Mouse (Mus musculus): ENCODE data around the gene Trak1. TPM values are rescaled to one million over a fixed set of nuclear protein-coding genes. Genes with fewer than 3 reads are reported as not detected.

Trak1 gene
- 45.8 and 58.7 TPM in 2 replicates for polyA plus RNA-seq (2021; fragmentation: Nextera tagmentation)
- long read RNA-seq, experiment 1, partial matches to known transcripts = 1 of 31 reads
- long read RNA-seq, experiment 1, other reads (novel, unspliced or antisense) = 30 of 31 reads
- long read RNA-seq, experiment 2, full-length matches to known transcripts = 2 of 143 reads
- long read RNA-seq, experiment 2, partial matches to known transcripts = 40 of 143 reads
- long read RNA-seq, experiment 2, other reads (novel, unspliced or antisense) = 101 of 143 reads

GRCm38 (mm10) chr9:121297171-121298064 is at the start of gene Trak1:
Gene Trak1, plus strand, starts transcription at chr9:121297502.

GRCm38 (mm10) chr9:121277118-121278060 is 19.9 kb upstream of the Trak1 start, which contains the start of gene Ulk4:
Gene Ulk4, minus strand, starts transcription at chr9:121277197.

GRCm38 (mm10) chr9:121495529-121495928 is 198.2 kb downstream of the Trak1 start, which contains the start of gene Cck:
Gene Cck, minus strand, starts transcription at chr9:121495694.

Other genes starting within 250 kb of the Trak1 start
- gene Ulk4, start 20.3 kb upstream of the Trak1 start, polyA plus RNA-seq (2021; fragmentation: Nextera tagmentation) = 26.4 and 34.7 TPM in 2 replicates
- 1,697 and 1,703 TPM in 2 replicates for gene Cck, start 198.2 kb downstream of the Trak1 start, polyA plus RNA-seq (2021; fragmentation: Nextera tagmentation)

All from layer of hippocampus, adult 6 months (tissue).